Mouse (Mus musculus) megakaryocyte, adult 5-6 weeks (primary cell): ENCODE data around the gene Mcrip2. TPM values are rescaled to one million over a fixed set of nuclear protein-coding genes. Genes with fewer than 3 reads are reported as not detected.
"Not testable (repeated sequence)": the region's sequence is repeated elsewhere in the genome, so short reads cannot be mapped to it uniquely, and the experiment has no call there.

Experiments used
- ATAC-seq: 2 replicates; pipeline ENCODE4 v1.8.0; 2016; ENCODE audit warnings: mild to moderate bottlenecking, inconsistent platforms; ENCODE audit not compliant: poor library complexity, severe bottlenecking
- total RNA-seq, 2 experiments: library from RNA; stranded (forward) in 1 of 2; stranded (reverse) in 1 of 2; fragments of 153-499, 151-499 nt in 1 of 2; fragments of 221-1000, 200-1000 nt in 1 of 2; gene quantifications; 2 replicates each; pipeline versions ENCODE4 v1.2.3 to v1.2.4; 2015 to 2017

Gene Mcrip2
- total RNA-seq, 2 experiments from 2014 or later, result 3.1 to 3.5 TPM

- ATAC-seq, result no peak
These were observed 12.5 kb upstream of the Mcrip2 start for GRCm38 (mm10) chr17:25880913-25881641.

GRCm38 (mm10) chr17:25880196-25880910, 11.8 kb upstream of the Mcrip2 start, which contains the start of gene Wfikkn1:
Gene Wfikkn1 (minus strand): TSS chr17:25880858.
- no peak for ATAC-seq

- no peak for ATAC-seq
These were observed 11.2 kb upstream of the Mcrip2 start for GRCm38 (mm10) chr17:25879750-25880149.

DNA sequence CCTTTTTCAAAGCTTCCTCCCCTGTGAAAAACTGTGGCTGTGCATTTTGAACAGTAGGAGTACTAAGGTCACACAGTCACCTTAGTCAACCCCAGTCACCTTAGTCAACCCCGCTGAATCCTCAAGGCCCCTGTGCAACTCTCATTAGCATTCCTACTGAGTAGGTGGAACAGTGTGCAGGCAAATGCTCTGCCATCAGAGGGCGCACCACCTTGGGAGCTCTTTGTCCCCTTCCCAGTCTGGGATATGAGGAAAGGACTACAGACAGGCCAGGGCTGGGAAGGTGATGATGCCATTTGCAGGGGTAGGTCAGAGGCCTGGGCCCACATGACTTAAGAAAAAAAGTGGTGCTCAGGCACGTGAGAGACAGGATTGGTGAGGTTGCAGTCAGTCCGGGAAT, 10.7 kb upstream of the Mcrip2 start:
- ATAC-seq, result no peak

DNA sequence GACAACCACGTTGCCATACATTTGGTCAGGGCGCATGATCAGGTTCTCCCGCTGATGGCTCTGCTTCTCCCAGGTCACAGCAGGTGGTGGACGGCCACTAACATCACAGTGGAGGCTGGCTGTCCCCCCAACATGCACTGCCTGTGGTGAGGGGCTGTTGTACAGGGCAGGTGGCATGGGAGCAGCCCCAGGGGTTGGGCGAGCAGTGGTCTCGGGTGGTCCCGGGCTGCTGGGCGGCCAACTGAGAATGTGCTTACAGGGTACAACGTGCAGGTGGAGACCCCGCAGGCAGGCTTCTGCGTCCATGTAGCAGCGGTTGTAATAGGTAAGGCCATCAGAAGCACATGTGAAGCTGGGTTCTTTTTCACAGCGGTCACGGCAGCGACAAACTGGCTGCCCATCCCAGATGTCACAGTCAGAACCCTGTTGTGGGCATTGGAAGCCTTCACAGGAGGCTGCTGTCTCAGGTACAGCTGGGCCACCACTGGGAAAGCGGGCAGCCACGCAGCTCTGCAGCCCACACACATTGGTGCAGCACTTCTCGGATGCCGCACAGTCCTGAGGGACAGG, 10.1 kb upstream of the Mcrip2 start:
- ATAC-seq, result no peak

GRCm38 (mm10) chr17:25877741-25878610, 9.4 kb upstream of the Mcrip2 start:
- ATAC-seq, result no peak

- no peak for ATAC-seq
These were observed 8.5 kb upstream of the Mcrip2 start for GRCm38 (mm10) chr17:25877025-25877424.

- no peak for ATAC-seq
These were observed 7.9 kb upstream of the Mcrip2 start for GRCm38 (mm10) chr17:25876347-25876915.

DNA sequence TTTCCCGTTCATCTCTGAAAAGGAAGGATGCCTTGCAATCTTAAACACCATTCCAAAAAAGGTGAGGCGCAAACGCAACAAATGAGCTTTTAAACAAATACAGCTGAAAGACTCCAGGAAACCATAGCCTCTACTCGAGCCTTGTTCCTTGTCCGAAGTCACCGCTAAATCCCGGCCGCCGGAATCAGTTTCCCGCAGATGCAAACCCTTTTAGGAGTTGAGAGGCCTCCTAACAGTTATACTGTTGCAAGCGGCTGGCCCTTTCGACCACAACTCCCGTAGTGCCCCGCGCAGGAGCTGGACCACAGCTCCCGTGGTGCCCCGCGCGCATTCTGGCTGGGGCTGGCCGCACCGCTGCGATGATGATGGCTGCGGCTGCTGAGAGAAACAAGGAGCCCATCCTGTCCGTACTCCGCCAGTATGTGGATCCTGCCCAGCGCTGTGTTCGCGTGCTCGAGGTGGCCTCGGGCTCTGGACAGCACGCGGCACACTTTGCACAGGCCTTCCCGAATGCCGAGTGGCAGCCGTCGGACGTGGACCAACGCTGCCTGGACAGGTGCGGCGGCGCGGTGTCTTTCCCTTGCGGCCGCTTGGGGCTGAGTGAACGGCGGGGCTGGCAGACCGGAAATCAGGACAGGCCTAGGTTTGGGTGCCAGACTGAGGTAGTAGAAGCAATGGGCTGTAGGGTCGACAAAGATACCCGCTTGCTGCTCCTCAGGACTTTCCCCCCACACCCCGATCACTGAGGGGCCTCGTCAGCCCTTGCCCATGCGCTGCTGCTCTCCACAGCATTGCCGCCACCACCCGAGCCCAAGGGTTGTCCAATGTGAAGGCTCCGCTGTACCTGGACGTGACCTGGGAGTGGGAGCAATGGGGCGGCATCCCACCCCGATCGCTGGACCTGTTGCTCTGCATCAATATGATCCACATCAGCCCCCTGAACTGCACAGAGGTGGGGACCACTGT, 6.9 kb upstream of the Mcrip2 start:
- peak; percentile 91 for ATAC-seq

DNA sequence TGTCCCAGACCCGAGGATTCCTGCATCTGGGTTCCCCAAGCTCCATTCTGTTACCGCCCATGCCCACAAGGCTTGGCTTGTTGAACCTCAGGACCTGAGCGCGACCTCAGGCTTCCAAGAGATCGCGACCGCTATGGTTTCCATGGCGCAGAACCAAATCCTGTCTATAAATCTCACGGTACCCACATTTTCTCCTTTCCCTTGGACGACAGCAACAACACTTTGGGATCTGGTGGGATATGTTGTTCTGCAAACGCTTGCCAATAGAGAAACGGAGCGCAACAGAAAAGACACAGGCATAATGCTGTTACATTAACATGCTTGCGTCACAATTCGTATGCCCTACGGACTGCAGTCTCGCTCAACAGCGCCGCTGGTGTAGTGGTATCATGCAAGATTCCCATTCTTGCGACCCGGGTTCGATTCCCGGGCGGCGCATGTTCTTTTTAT, 6.2 kb upstream of the Mcrip2 start, which contains the start of gene Mettl26:
TSS of gene Mettl26 (plus strand) at position 354 of the 450 bp plus-strand sequence.
- ATAC-seq, result peak; percentile 78

DNA sequence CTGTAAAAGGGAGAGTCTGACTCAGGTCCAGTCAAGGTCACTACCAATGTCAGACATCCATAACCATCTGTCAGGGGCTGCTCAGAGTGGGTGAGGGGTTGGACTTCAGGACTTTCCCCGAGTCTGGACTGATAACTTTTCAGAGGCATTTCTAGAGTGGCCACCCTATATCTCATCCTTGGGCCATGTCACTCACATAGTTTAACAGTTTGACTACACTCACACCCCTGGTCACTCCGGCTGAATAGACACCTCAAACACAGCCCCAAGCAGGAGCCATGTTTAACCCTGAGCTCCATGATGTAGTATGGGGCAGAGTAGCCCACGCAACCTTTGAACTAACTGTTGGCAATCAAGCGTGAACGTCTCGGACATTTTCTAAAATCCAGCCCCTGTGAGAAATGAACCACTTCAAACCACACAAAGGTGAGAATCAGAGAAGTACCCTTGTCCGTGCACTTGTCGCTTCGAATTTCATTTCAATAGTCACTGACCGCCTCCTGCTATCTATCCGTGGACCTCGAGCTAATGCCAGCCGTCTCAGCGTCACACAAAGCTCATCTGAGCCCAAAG, 5.7 kb upstream of the Mcrip2 start:
- ATAC-seq, result no peak

DNA sequence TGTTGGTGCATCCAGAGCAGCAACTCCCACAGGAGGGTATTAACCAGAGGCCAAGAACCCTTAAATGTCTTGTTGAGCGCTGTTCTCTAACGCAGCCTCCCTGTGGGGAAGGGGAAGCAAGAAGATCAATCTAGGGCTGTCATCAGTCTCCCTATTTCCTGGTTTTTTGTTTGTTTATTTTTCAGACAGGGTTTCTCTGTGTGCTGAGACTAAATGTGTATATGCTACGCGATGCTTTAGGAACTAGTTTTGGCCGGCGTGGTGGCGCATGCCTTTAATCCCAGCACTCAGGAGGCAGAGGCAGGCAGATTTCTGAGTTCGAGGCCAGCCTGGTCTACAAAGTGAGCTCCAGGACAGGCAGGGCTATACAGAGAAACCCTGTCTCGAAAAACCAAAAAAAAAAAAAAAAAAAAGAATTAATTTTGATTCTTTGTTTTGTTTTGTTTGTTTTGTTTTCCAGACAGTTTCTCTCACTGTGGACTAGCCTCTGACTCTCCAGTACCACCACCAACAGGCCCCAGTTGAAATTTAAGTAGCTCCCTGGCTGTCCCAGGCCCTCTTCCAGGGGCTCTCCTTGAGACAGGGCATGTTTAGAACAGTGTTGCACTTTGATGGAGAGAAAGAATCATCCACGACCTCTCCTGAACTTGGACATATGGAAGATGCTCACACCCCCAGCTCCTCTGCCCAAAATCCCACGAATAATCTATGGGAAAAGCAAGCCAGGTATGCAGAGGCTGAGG, 5.0 kb upstream of the Mcrip2 start:
- ATAC-seq, result no peak

GRCm38 (mm10) chr17:25872676-25873075, 4.1 kb upstream of the Mcrip2 start:
- ATAC-seq, result no peak

DNA sequence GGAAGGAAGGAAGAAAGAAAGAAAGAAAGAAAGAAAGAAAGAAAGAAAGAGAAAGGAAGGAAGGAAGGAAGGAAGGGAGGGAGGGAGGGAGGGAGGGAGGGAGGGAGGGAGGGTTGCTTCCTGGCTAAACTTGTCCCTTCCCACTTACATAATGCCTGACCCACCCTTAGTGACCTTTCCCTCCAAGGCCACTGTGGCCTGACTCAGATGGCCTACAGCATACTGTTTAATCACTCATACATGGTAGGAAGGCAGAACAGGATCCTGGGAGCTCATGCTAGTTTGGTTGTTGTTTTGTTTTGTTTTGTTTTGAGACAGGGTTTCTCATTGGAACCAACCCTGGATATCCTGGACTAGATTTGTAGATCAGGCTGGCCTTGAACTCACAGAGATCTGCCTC, 3.0 kb upstream of the Mcrip2 start:
- not testable (repeated sequence) for ATAC-seq

DNA sequence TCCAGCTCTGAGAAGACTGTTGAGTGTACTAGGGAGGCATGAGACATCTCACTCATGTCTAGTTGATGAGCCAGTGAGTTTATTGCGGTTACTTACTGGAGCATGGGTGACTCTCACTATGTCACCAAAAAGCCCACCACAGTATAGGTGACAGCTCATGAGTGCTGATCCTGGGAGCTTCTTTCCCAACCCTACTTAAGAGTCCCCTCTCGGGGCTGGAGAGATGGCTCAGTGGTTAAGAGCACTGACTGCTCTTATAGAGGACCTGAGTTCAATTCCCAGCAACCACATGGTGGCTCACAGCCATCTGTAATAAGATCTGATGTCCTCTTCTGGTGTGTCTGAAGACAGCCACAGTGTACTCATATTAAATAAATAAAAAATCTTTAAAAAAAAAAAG, 1.4 kb upstream of the Mcrip2 start:
- ATAC-seq, result no peak

DNA sequence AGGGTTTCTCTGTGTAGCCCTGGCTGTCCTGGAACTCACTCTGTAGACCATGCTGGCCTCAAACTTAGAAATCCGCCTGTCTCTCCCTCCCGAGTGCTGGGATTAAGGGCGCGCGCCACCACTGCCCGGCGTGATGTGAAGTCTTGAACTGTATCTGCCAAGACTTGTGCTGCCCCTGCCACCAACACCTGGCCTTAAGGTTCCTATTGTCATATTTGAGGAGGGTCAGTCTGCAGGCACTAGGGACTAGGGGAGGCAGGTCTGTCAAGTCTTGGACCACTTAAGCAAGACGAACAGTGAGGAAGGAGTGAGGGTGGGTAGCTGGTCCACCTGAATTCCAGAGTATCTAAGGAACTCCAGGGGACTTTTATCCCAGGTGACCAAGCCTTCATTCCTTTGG, 934 bp upstream of the Mcrip2 start:
- no peak for ATAC-seq

DNA sequence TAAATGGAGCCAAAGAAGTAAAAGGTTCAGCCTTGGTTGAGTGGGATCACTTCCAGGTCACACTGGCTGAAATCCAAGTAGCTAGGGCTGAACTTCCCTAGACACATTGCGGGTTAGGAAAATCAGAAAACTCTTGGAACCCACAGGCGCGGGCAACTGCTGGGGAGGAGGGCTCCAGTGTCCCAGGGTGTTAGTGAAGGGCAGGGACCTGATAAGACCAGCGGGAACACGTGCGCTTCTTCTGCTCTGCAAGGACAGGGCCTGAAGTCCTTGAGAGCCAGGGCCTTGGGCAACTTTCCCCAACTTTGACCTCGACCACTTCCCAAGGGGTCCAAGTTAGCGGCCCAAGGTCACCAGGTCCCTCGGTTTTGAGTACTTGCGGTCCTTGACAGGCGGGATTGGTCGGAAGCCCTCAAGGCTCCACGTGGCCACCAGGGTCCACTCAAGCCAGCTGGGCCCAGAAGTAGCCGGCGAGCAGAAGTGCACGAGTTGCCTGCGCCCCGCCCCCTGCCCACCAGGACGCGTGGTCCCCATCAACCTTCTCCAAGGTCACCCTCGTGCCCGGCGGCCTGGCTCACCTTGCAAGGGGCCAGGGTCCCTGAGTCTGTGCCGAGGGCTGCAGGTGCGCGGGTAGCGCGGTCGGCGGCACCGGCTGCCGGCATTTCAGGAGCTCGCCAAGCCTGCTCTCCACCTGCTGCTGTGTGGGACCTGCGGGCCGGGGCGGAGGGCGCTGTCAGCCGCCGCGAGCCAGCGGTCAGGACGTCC, 546 bp downstream of the Mcrip2 start:
- peak; percentile 56 for ATAC-seq

GRCm38 (mm10) chr17:25867509-25867835, 1.1 kb downstream of the Mcrip2 start:
- 0 out of 2 replicates have a peak, but pooled peaks have one; percentile 18 for ATAC-seq
